In genomic region chr11:9500326-9501142, GRCm38 (mm10) we compare ENCODE assay signal across 14 mouse cellular contexts.
A peak's percentile ranks its signal among the peaks of the same experiment; 100 is the strongest.
DNase-seq lines count a peak whose midpoint lies in the region; ATAC-seq and TF ChIP-seq lines count a peak whose summit lies in the region.
"Had no signal": no experiment of that assay in that cellular context is flagged by ENCODE, and none has a peak within 500 bp of the region (broad histone marks: within the 10 kb centered on the region; RNA-seq: fewer than 3 reads in every experiment).

No protein-coding gene starts in this region.

- no peaks in the 10 kb centered on the region for H3K36me3 ChIP-seq in midbrain, embryonic 15.5 days (replicated peaks)
- H3K36me3 ChIP-seq: heart, embryonic 12.5 days; limb, embryonic 15.5 days; lung, embryonic 15.5 days had no signal

- peak; percentile 25 to 50 for DNase-seq in cerebellum, adult 2 months
- DNase-seq in cerebellum, adult 11 months = no peak
- peak; percentile 5 for DNase-seq in layer of hippocampus, adult 11-12 months (ENCODE audit: low spot score)
- no peak for DNase-seq in layer of hippocampus, adult 9-10 months (ENCODE audit: low spot score)
- peak; percentile 26 to 38 for DNase-seq in cerebellum, postnatal 4 days (ENCODE audit: low spot score in 2 of 2)
- no peak for DNase-seq in gastrocnemius, adult 8-10 months (ENCODE audit: low spot score in 2 of 2)
- DNase-seq: kidney, postnatal 10 days; layer of hippocampus, postnatal 36 days; thymus, adult 2 months had no signal

- no peak overlapping the region for H3K9ac ChIP-seq in midbrain, embryonic 15.5 days
- H3K9ac ChIP-seq: heart, embryonic 12.5 days; limb, embryonic 15.5 days; lung, embryonic 15.5 days had no signal

- H3K4me2 ChIP-seq in midbrain, embryonic 15.5 days = no peak overlapping the region
- H3K4me2 ChIP-seq: heart, embryonic 12.5 days; limb, embryonic 15.5 days; lung, embryonic 15.5 days had no signal

- TF ChIP-seq CTCF in cerebellum, adult 2 months (IDR thresholded peaks at IDR 0.05; ENCODE audit: borderline replicate concordance, insufficient read depth, low read depth, low read length) = no peak

- no peak for TF ChIP-seq POLR2A in cerebellum, adult 2 months (IDR thresholded peaks at IDR 0.05; ENCODE audit: borderline replicate concordance, insufficient read depth, low read length)

- H3K4me3 ChIP-seq in cerebellum, adult 2 months (replicated peaks; ENCODE audit: insufficient read depth, low read depth, low read length) = no peak overlapping the region
- H3K4me3 ChIP-seq in midbrain, embryonic 15.5 days = no peak overlapping the region
- H3K4me3 ChIP-seq: heart, embryonic 12.5 days; limb, embryonic 15.5 days; lung, embryonic 15.5 days had no signal

- no peak overlapping the region for H3K27ac ChIP-seq in cerebellum, adult 2 months (ENCODE audit: insufficient read depth, low read length)
- no peak overlapping the region for H3K27ac ChIP-seq in midbrain, embryonic 15.5 days
- H3K27ac ChIP-seq: limb, embryonic 15.5 days; lung, embryonic 15.5 days had no signal

- no peaks in the 10 kb centered on the region for H3K9me3 ChIP-seq in midbrain, embryonic 15.5 days
- H3K9me3 ChIP-seq: heart, embryonic 12.5 days; limb, embryonic 15.5 days; lung, embryonic 15.5 days had no signal

- ATAC-seq in midbrain, embryonic 15.5 days (replicated peaks) = peak; percentile 84
- no peak for ATAC-seq in megakaryocyte progenitor cell, adult 5-6 weeks (replicated peaks; ENCODE audit: poor library complexity)

- 4% methylated on average over 5 of the region's 5 CpGs for WGBS in cerebellum, adult 2 months
- 29% methylated on average over 5 of the region's 5 CpGs for WGBS in midbrain, embryonic 15.5 days

- peaks cover 3% of the 10 kb centered on the region; the same call in 1 of the 2 replicates for H3K4me1 ChIP-seq in cerebellum, adult 2 months (ENCODE audit: control insufficient read depth, insufficient read depth, low read length)
- peaks cover 5% of the 10 kb centered on the region; the same call in 1 of the 2 replicates for H3K4me1 ChIP-seq in midbrain, embryonic 15.5 days
- H3K4me1 ChIP-seq: heart, embryonic 12.5 days; limb, embryonic 15.5 days; lung, embryonic 15.5 days had no signal

- no peaks in the 10 kb centered on the region; the same call in 1 of the 2 replicates for H3K27me3 ChIP-seq in cerebellum, adult 2 months (ENCODE audit: control insufficient read depth, insufficient read depth, low read length)
- no peaks in the 10 kb centered on the region for H3K27me3 ChIP-seq in midbrain, embryonic 15.5 days (replicated peaks)
- H3K27me3 ChIP-seq: heart, embryonic 12.5 days; limb, embryonic 15.5 days; lung, embryonic 15.5 days had no signal

Comparison
In these comparisons a context has a peak if more than half of its experiments do, and no peak if none do; other contexts are left out.
1. DNase-seq: peak in cerebellum, adult 2 months (2 of 2), layer of hippocampus, adult 11-12 months (single experiment) and cerebellum, postnatal 4 days (2 of 2); none in cerebellum, adult 11 months (single experiment), layer of hippocampus, adult 9-10 months (single experiment) and gastrocnemius, adult 8-10 months (0 of 2).